Mouse (Mus musculus) erythroblast, adult 5-6 weeks (primary cell): Measurements from ENCODE around the gene Nrk. TPM values are rescaled to one million over a fixed set of nuclear protein-coding genes. Genes with fewer than 3 reads are reported as not detected.

Experiments
- ATAC-seq: replicated peaks from 2 replicates; pipeline ENCODE4 v1.8.0; 2016; ENCODE audit warnings: moderate number of reproducible peaks, mild to moderate bottlenecking, moderate TSS enrichment, inconsistent platforms; ENCODE audit not compliant: poor library complexity, low FRiP score, severe bottlenecking
- total RNA-seq, 2 experiments: library from RNA; stranded (forward) in 1 of 2; stranded (reverse) in 1 of 2; fragments of 150-400 nt in 1 of 2; fragments of 200-764, 138-1000 nt in 1 of 2; gene quantifications; 2 replicates each; pipeline versions ENCODE4 v1.2.3 to v1.2.4; 2015 to 2017; ENCODE audit warnings: low replicate concordance in 2 of 2

Nrk gene
- total RNA-seq (2015; ENCODE audit: low replicate concordance) (not detected in 2 replicates), total RNA-seq (2017; ENCODE audit: low replicate concordance) (not detected in 2 replicates)

DNA sequence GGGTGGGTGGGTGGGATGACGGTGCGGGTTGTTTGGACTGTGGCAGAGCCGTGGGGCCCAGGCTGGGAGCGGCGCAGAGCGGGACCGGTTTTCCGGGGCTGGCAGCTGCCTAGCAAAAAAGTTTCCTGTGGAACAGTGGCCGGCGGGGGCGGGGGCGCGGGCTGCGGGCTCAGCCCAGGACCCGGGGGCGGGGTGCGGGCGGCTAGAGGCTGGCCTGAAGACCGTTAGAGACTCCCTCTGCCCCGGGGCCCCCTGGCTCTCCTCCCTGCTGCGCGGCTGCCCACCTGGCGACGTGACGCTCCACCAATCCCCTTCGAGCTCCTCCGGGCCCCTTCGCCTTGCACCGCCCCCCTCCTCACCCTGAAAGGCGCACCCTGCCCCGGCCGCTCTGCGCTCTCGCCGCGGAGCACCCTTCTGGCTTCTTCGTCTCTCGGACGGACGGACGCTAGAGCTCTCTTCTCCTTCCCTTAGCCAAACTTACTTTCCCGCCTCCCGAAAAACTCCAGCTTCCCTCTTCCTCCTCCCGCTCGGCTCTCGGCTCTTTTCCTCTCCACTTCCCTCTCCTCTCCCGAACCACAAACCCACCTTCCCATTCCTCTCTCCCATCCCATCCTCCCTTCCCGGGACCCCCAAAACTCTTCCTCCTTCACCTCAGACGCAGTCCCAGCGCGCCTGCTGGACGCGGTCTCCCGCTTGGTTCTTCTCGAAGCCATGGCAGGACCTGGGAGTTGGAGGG, at the start of gene Nrk:
Nrk (plus strand) TSS at position 390 of the 736 bp plus-strand sequence.
- ATAC-seq, result no peak

GRCm38 (mm10) chrX:138913366-138913765, 864 bp upstream of the Nrk start:
- no peak for ATAC-seq

GRCm38 (mm10) chrX:138914777-138915114, 516 bp downstream of the Nrk start:
- no peak for ATAC-seq

GRCm38 (mm10) chrX:138919030-138919429, 4.8 kb downstream of the Nrk start:
- ATAC-seq, result no peak

DNA sequence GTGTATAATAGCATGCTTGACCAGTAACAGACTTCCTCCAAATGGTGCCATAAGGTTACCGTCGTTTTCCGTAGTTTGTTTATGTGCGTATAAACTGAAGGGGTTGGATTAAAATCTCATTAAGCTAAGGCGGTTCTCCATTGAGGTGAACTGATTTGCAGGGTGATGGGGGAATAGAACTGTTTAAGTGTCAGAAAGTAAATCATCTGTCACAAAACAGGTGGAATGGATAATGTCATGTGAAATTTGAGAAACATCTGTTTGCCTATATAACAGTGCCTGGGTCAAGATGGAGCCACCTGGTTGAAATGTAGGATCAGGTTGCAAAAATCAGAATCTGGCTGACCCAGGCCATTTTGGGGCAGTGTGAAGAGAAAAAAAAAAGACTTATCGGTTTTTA, 29.7 kb downstream of the Nrk start:
- no peak for ATAC-seq

DNA sequence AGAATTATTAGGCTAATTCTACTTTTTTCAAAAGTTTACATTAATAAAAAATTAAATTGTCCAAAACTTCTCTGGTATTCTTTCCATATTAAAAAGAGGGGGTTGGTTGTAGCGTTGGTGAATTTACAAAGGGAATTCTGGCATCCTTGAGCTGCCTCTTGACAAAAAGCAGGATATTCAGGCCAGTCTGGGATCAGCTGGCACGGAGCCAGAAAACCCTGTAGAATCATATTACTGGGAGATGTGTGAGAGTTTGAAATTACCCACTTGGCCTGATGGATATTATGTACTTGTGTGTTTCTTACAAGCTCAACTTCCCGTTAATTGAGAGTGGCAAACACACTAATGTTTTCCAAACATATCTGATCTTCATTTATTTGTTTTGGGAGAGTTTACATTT, 46.5 kb downstream of the Nrk start:
- ATAC-seq, result no peak

DNA sequence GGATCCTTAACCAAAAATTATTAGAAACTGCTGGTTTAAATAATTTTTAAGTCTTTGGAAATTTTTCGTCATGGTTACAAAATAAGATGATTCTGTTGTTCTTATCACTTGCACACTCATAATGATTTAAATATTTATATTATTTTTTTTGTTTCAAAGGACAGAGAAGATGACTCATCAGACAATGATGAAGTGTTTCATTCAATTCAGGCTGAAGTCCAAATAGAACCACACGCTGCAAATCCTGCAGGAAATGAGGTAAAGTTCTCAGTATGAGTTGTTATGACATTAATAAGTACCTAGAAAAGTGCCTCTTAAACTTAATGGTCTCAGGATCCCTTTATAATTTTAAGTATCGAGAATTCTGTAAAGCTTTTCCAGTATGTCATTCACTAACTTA, 64.3 kb downstream of the Nrk start:
- ATAC-seq, result no peak

GRCm38 (mm10) chrX:138979249-138979648, 65.0 kb downstream of the Nrk start:
- ATAC-seq, result no peak

DNA sequence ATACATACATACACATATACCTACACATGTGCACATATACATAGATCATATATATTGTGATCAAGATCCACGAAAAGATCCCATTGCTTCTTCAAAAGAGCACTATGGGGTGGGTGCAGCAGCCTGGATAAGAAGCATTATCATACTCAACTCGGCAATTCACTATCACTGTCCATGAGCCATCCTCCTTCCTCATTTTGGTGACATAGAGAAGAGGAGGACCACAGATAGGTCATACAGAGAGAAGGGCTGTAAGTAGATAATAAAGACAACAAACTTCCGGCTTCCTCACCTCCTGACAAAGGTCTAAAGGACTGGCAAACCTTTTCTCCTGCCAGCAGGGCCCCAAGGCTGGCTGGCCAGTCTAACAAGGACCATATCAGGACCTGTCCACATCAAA, 100.3 kb downstream of the Nrk start:
- ATAC-seq, result no peak

- ATAC-seq, result no peak
Observed at GRCm38 (mm10) chrX:139016540-139016939, 102.3 kb downstream of the Nrk start.

- ATAC-seq, result no peak
Observed at GRCm38 (mm10) chrX:139026532-139027097, 112.4 kb downstream of the Nrk start.

- ATAC-seq, result no peak
Observed at GRCm38 (mm10) chrX:139027296-139027695, 113.1 kb downstream of the Nrk start.

DNA sequence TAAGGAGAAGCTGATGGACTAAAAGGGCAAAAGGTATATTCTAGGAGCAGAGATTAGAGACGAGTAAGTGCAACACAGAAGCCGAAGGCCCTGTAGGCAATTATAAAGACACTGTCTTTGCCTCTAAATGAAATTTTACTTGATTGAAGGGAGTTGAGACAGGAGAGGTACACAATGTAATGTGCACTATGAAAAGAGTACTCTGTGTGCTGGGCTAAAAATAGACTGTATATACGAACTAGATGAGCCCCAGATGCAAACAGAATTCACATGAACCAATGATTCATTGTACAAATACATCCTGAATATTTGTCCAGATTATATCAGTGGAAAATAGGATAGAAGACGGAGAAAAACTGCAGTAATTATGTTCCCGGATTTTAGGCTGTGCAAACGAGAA, 113.7 kb downstream of the Nrk start:
- no peak for ATAC-seq

GRCm38 (mm10) chrX:139037666-139038065, 123.4 kb downstream of the Nrk start:
- ATAC-seq, result no peak

DNA sequence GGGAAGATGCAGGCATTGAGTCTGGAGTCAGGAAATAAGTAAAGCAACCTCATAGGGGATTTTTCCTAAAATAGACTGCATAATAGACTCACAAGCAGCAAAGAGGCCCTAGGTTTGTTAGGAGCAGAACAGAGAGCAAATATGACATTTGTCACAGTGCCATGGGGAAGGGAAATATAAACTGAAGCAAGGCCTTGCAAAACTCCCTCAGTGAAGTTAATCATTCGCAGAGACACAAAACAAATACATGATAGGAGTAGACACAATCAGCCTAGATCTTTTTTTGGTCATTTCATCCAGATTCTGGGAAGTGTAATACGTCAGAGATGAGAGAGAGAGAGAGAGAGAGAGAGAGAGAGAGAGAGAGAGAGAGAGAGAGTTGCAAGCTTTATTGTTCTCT, 125.1 kb downstream of the Nrk start:
- ATAC-seq, result no peak

DNA sequence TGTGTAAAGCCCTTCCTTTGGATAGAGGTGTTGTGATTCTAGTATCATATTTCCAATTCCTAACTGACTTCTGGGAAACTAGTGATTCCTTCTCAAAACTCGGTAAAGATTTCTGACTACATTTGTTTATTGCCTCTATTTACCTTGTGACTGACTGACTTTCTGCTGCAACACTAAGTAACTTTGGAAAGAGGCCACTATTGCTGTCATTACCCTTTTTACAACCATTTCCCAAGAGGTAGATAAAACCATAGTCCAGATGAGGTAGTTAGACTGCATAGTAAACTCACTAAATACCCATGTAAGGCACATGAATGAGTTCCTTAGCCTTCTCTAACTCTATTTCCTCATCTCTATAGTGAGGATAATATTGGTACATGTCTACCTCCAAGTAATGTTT, 126.9 kb downstream of the Nrk start:
- ATAC-seq, result no peak

- no peak for ATAC-seq
Observed at GRCm38 (mm10) chrX:139051976-139052375, 137.7 kb downstream of the Nrk start.

DNA sequence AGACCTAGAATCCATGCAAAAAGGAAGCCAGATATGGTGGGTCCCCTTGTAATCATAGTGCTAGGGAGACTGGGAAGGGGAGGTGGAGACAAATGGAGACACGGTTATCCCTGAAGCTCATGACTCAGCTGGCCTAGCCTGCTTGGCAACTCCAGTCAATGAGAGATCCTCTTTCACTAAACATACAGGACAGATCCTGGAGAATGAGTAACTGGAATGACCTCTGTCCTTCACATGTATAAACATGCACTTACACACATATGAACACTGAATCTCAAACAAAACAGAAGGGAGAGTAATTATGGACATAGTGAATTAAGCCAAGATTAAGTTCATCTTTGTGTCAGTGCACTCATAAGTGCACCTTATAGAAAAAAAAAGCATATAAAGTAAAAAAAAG, 138.9 kb downstream of the Nrk start:
- no peak for ATAC-seq
